Comparison of ENCODE assay signal across 8 mouse cellular contexts in genomic region chr10:81432868-81433262, GRCm38 (mm10). TPM values are rescaled to one million over a fixed set of nuclear protein-coding genes. Genes with fewer than 3 reads are reported as not detected.
A peak's percentile ranks its signal among the peaks of the same experiment; 100 is the strongest.
DNase-seq lines count a peak whose midpoint lies in the region; ATAC-seq lines count a peak whose summit lies in the region.

No protein-coding gene starts in this region.

- H3K9me3 ChIP-seq in hindbrain, embryonic 10.5 days = 0 out of 2 replicates have a peak, but pooled peaks cover 5% of the 10 kb centered on the region
- no peaks in the 10 kb centered on the region for H3K9me3 ChIP-seq in lung, embryonic 16.5 days (ENCODE audit: control insufficient read depth, low read length)

- H3K27me3 ChIP-seq in hindbrain, embryonic 10.5 days (ENCODE audit: insufficient read depth, poor library complexity, severe bottlenecking) = peaks cover 67% of the 10 kb centered on the region
- no peaks in the 10 kb centered on the region for H3K27me3 ChIP-seq in lung, embryonic 16.5 days (ENCODE audit: control insufficient read depth, insufficient read depth, low read depth, low read length)

- H3K27ac ChIP-seq in hindbrain, embryonic 10.5 days = peak overlapping the region; percentile 67; the same call in 1 of the 2 replicates
- no peak overlapping the region for H3K27ac ChIP-seq in lung, embryonic 16.5 days (ENCODE audit: low read length)

- peak overlapping the region; percentile 24 for H3K4me3 ChIP-seq in hindbrain, embryonic 10.5 days
- H3K4me3 ChIP-seq in lung, embryonic 16.5 days (ENCODE audit: low read length) = peak overlapping the region; percentile 25

- peak; percentile 97 for DNase-seq in MN1 (ENCODE audit: low spot score)
- DNase-seq in cerebellum, adult 8-10 months = peak; percentile 93
- peak; percentile 82 for DNase-seq in hindbrain, embryonic 10.5 days (ENCODE audit: low spot score)
- peak; percentile 95 for DNase-seq in layer of hippocampus, adult 9-10 months (ENCODE audit: low spot score)
- DNase-seq in ovary, postnatal 14 days (ENCODE audit: low spot score) = peak; percentile 84
- DNase-seq in thymus, postnatal 10 days (ENCODE audit: low spot score in 2 of 2) = peak; percentile 90 to 91

- ATAC-seq in frontal cortex, adult (ENCODE audit: low TSS enrichment) = peak; percentile 78
- ATAC-seq in lung, embryonic 16.5 days (ENCODE audit: low read depth) = peak; percentile 83

- H3K36me3 ChIP-seq in hindbrain, embryonic 10.5 days = no peaks in the 10 kb centered on the region
- no peaks in the 10 kb centered on the region for H3K36me3 ChIP-seq in lung, embryonic 16.5 days (ENCODE audit: control insufficient read depth, insufficient read depth, low read length)

- H3K9ac ChIP-seq in lung, embryonic 16.5 days (ENCODE audit: low read length) = peak overlapping the region; percentile 53

- H3K4me2 ChIP-seq in lung, embryonic 16.5 days (ENCODE audit: low read depth, low read length) = peak overlapping the region; percentile 57

- H3K4me1 ChIP-seq in hindbrain, embryonic 10.5 days (replicated peaks) = peaks cover 45% of the 10 kb centered on the region
- peaks cover 32% of the 10 kb centered on the region for H3K4me1 ChIP-seq in lung, embryonic 16.5 days (replicated peaks; ENCODE audit: control insufficient read depth, insufficient read depth, low read length)

- 6% methylated on average over 17 of the region's 17 CpGs for WGBS in hindbrain, embryonic 10.5 days
- under 1% methylated on average over 17 of the region's 17 CpGs for whole genome bisulfite sequencing in lung, embryonic 16.5 days

RNA-seq across cellular contexts. Expression of gene Nfic, which starts 22.6 kb away (rescaled TPM):
- 10.5 and 16.0 TPM in 2 replicates for polyA plus RNA-seq in hindbrain, embryonic 10.5 days (2016; fragmentation: Nextera tagmentation; extraction: Ambion mirVana)
- 92.5 and 106 TPM in 2 replicates for polyA plus RNA-seq in lung, embryonic 16.5 days (2015; fragmentation: Nextera tagmentation; extraction: Ambion mirVana)

RNA-seq across cellular contexts. Expression of gene Smim24, which starts 40.0 kb away (rescaled TPM):
- 2.7 and 3.0 TPM in 2 replicates for polyA plus RNA-seq in hindbrain, embryonic 10.5 days (2016; fragmentation: Nextera tagmentation; extraction: Ambion mirVana)
- polyA plus RNA-seq in lung, embryonic 16.5 days (2015; fragmentation: Nextera tagmentation; extraction: Ambion mirVana) = 7.9 and 9.0 TPM in 2 replicates

RNA-seq across cellular contexts. Expression of gene Gm48552, which starts 44.1 kb away (rescaled TPM):
- polyA plus RNA-seq in hindbrain, embryonic 10.5 days (2016; fragmentation: Nextera tagmentation; extraction: Ambion mirVana) = 1.0 and 2.5 TPM in 2 replicates
- 1.2 and 1.7 TPM in 2 replicates for polyA plus RNA-seq in lung, embryonic 16.5 days (2015; fragmentation: Nextera tagmentation; extraction: Ambion mirVana)

RNA-seq across cellular contexts. Expression of gene Gm48551, which starts 48.6 kb away (rescaled TPM):
- polyA plus RNA-seq in hindbrain, embryonic 10.5 days (2016; fragmentation: Nextera tagmentation; extraction: Ambion mirVana) = 4.0 and 4.8 TPM in 2 replicates
- polyA plus RNA-seq in lung, embryonic 16.5 days (2015; fragmentation: Nextera tagmentation; extraction: Ambion mirVana) = 3.0 and 3.1 TPM in 2 replicates

RNA-seq across cellular contexts. Expression of gene Dohh, which starts 48.6 kb away (rescaled TPM):
- 95.8 and 98.2 TPM in 2 replicates for polyA plus RNA-seq in hindbrain, embryonic 10.5 days (2016; fragmentation: Nextera tagmentation; extraction: Ambion mirVana)
- polyA plus RNA-seq in lung, embryonic 16.5 days (2015; fragmentation: Nextera tagmentation; extraction: Ambion mirVana) = 71.4 and 73.1 TPM in 2 replicates
